ENCODE assay signal across 9 mouse cellular contexts in the genomic region with DNA sequence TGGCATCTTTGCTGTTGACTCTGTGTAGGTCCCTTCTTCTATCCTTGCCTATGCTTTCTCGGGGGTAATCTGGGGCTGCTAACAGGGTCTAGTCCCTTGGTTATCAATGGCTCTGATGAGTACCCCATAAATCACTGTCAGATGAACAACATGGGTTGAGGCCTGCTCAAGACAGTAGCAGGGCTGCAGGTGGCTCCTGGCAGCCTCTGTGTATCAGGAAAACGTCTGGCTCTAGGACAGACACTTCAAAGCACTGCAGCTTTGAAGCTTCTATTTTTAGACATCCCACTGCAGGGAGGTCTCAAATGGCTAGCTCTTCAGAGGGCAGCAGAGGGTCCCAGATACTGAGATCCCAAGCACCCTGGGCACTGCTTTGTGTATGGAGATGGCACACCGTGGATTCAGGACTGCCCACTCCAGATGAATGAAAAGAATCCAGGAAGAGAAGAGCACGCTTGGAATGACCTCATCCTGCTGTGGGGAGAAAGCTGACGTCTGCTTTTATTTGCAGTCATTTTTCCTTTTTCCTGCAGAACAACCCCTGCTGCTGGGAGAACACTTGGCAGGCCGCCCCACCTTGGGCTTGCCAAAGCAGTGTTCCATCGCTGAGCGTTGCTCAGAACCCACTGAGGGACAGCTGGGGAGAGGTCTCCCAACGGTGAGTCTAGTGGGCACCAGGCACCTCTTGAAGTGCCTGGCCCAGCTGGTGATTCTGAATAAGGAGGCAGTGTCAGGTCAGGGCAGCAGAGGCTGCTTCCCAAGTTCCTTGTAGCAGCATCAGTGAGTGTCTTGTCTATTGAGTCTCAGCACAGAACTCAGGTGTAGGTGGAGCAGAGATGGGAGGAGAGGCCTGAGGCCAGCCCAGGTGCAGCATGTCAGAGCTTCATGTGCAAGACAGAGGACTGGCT. TPM values are rescaled to one million over a fixed set of nuclear protein-coding genes. Genes with fewer than 3 reads are reported as not detected.
DNase-seq lines count a peak whose midpoint lies in the region; ATAC-seq lines count a peak whose summit lies in the region.
"Had no signal": no experiment of that assay in that cellular context is flagged by ENCODE, and none has a peak within 500 bp of the region (broad histone marks: within the 10 kb centered on the region; RNA-seq: fewer than 3 reads in every experiment).

No protein-coding gene starts in this region.

- 0 out of 2 replicates have a peak overlapping the region, but pooled peaks have one; percentile 41 for H3K27ac ChIP-seq in midbrain, embryonic 14.5 days (replicated peaks; ENCODE audit: low read depth, low read length)
- no peak overlapping the region for H3K27ac ChIP-seq in midbrain, embryonic 10.5 days (replicated peaks)
- peak overlapping the region; percentile 61 to 64 for H3K27ac ChIP-seq in heart, embryonic 14.5 days (replicated peaks in 1 of 2; ENCODE audit: control insufficient read depth in 1 of 2, insufficient read depth in 1 of 2, low read depth in 2 of 2, low read length in 2 of 2)

- H3K27me3 ChIP-seq in midbrain, embryonic 14.5 days (ENCODE audit: control insufficient read depth, insufficient read depth, low read length): no peaks in the 10 kb centered on the region
- no peaks in the 10 kb centered on the region for H3K27me3 ChIP-seq in midbrain, embryonic 10.5 days (ENCODE audit: low read depth, poor library complexity, severe bottlenecking)
- H3K27me3 ChIP-seq in heart, embryonic 14.5 days (ENCODE audit: control insufficient read depth, insufficient read depth, low read length): no peaks in the 10 kb centered on the region

- WGBS in midbrain, embryonic 14.5 days: 46% methylated on average over 9 of the region's 9 CpGs
- WGBS in midbrain, embryonic 10.5 days: 74% methylated on average over 9 of the region's 9 CpGs
- WGBS in heart, embryonic 14.5 days: 6% methylated on average over 9 of the region's 9 CpGs

- no peak overlapping the region for H3K4me2 ChIP-seq in midbrain, embryonic 14.5 days (ENCODE audit: low read length)
- peak overlapping the region; percentile 35 for H3K4me2 ChIP-seq in heart, embryonic 14.5 days (ENCODE audit: low read length)

- H3K4me1 ChIP-seq in midbrain, embryonic 14.5 days (ENCODE audit: control insufficient read depth, insufficient read depth, low read length): 0 out of 2 replicates have a peak, but pooled peaks cover 6% of the 10 kb centered on the region
- H3K4me1 ChIP-seq in midbrain, embryonic 10.5 days: peaks cover 8% of the 10 kb centered on the region
- H3K4me1 ChIP-seq in heart, embryonic 14.5 days (ENCODE audit: control insufficient read depth in 2 of 2, insufficient read depth in 2 of 2, low read length in 2 of 2): peaks cover 15% of the 10 kb centered on the region in 2 experiments

- no peak overlapping the region for H3K4me3 ChIP-seq in midbrain, embryonic 14.5 days (replicated peaks; ENCODE audit: low read depth, low read length)
- no peak overlapping the region for H3K4me3 ChIP-seq in midbrain, embryonic 10.5 days
- H3K4me3 ChIP-seq in heart, embryonic 14.5 days (ENCODE audit: control insufficient read depth in 1 of 2, insufficient read depth in 1 of 2, low read depth in 1 of 2, low read length in 2 of 2): no peak overlapping the region

- no peak overlapping the region for H3K9ac ChIP-seq in midbrain, embryonic 14.5 days (replicated peaks; ENCODE audit: low read length)
- 0 out of 2 replicates have a peak overlapping the region, but pooled peaks have one; percentile 21 for H3K9ac ChIP-seq in heart, embryonic 14.5 days (ENCODE audit: low read length)

- DNase-seq in midbrain, embryonic 14.5 days: peak; percentile 46
- no peak for DNase-seq in midbrain, embryonic 10.5 days (ENCODE audit: low spot score)
- DNase-seq in cerebellum, postnatal 25 days: peak; percentile 86 to 90
- DNase-seq in layer of hippocampus, postnatal 14 days (ENCODE audit: low spot score in 2 of 2): peak; percentile 73 to 79
- DNase-seq in right cerebral cortex, adult 18-20 months: peak; percentile 72
- no peak for DNase-seq in retina, postnatal 1 day
- DNase-seq in liver: no peak

- ATAC-seq in midbrain, embryonic 14.5 days (ENCODE audit: low FRiP score, low TSS enrichment): 0 out of 2 replicates have a peak, but pooled peaks have one; percentile 31
- peak; percentile 66 for ATAC-seq in heart, embryonic 14.5 days (ENCODE audit: insufficient number of reproducible peaks, insufficient read depth, low FRiP score, low read depth)
- ATAC-seq: Patski had no signal

- no peaks in the 10 kb centered on the region for H3K9me3 ChIP-seq in midbrain, embryonic 14.5 days (ENCODE audit: control insufficient read depth, low read length)
- no peaks in the 10 kb centered on the region for H3K9me3 ChIP-seq in midbrain, embryonic 10.5 days (replicated peaks)
- H3K9me3 ChIP-seq in heart, embryonic 14.5 days (ENCODE audit: control insufficient read depth, low read length): no peaks in the 10 kb centered on the region

- no peaks in the 10 kb centered on the region for H3K36me3 ChIP-seq in midbrain, embryonic 14.5 days (ENCODE audit: control insufficient read depth, insufficient read depth, low read length)
- no peaks in the 10 kb centered on the region for H3K36me3 ChIP-seq in midbrain, embryonic 10.5 days
- H3K36me3 ChIP-seq in heart, embryonic 14.5 days (ENCODE audit: control insufficient read depth, insufficient read depth, low read length): no peaks in the 10 kb centered on the region

RNA-seq across cellular contexts. Expression of gene Shh, which starts 54.0 kb away (rescaled TPM):
- polyA plus RNA-seq in midbrain, embryonic 14.5 days (2014; fragmentation: Nextera tagmentation; extraction: Ambion mirVana): 0.58 and 1.9 TPM in 2 replicates
- polyA plus RNA-seq in midbrain, embryonic 10.5 days (2016; fragmentation: Nextera tagmentation; extraction: Ambion mirVana): 7.2 and 7.3 TPM in 2 replicates
- polyA plus RNA-seq in heart, embryonic 14.5 days (2014; fragmentation: Nextera tagmentation; extraction: Ambion mirVana): not detected in 2 replicates
- total RNA-seq in layer of hippocampus, postnatal 14 days (2021): 1 to 10 TPM; 1.4 TPM

Comparison
In these comparisons a context has a peak if more than half of its experiments do, and no peak if none do; other contexts are left out.
1. DNase-seq: peak in midbrain, embryonic 14.5 days (single experiment), cerebellum, postnatal 25 days (2 of 2), layer of hippocampus, postnatal 14 days (2 of 2) and right cerebral cortex, adult 18-20 months (single experiment); none in midbrain, embryonic 10.5 days (single experiment), retina, postnatal 1 day (single experiment) and liver (single experiment).